Mouse (Mus musculus): ENCODE data around the gene Snx29.
"Not testable (repeated sequence)": the region's sequence is repeated elsewhere in the genome, so short reads cannot be mapped to it uniquely, and the experiment has no call there.

Snx29 gene

DNA sequence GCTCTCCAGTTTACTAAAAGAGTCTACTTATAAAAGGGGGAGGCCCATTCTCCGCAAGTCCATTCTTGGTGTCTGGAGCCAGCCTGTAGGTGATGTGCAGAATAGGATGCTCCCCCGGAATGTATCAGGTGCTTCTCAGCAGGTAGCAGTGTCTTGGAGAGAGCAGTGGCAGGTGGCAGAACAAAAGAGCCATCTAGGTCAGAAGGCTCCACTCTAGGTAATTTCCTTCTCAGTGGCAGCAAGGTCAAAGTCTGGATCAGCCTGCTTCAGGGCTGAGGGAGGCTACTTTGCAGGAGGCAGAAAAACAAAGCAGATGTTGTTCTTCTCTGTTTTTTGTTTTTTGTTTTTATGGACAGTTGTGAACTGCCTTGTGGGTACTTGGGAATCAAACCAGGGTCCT lies 37.9 kb downstream of the Snx29 start:
- DNase-seq (ENCODE audit: low read depth): not testable (repeated sequence)

DNA sequence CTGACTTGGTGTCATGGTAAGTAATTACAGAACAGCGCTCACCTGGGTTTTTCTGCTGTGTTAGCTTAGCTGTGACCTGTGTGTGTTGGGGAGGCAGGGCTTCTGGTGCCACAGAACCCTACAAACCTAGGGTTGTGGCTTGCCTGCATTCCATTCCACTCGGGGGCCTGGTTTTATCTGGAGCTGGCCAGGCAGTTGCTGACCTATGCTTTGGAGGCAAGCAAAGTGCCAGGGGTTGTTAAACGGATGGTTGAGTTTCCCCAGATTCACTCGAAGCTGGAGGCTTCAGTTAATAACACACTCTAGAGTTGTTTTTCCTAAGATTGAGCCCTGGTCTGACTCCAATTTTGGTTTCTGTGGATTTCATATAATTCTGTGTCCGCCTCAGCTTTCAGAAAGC lies 42.9 kb downstream of the Snx29 start:
- peak; percentile 15 for DNase-seq (ENCODE audit: low read depth)

DNA sequence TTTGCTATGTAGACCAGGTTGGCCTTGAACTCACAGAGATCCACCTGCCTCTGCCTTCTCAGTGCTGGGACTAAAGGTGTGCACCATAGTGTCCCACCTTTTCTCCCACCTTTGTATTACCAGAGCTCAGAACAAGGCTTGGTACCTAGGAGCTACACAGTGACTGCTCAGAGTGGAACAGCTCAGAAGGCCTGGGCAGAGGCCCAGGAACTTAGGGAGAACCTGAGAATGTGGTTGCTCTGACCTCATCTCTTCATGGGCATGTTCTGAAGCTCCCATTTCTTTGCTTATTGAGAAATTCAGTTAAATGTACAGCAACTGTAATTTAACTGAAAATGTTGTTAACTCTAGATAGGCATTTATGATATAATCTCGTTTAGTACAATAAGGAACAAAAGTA lies 44.1 kb downstream of the Snx29 start:
- no peak for DNase-seq (ENCODE audit: low read depth)

DNA sequence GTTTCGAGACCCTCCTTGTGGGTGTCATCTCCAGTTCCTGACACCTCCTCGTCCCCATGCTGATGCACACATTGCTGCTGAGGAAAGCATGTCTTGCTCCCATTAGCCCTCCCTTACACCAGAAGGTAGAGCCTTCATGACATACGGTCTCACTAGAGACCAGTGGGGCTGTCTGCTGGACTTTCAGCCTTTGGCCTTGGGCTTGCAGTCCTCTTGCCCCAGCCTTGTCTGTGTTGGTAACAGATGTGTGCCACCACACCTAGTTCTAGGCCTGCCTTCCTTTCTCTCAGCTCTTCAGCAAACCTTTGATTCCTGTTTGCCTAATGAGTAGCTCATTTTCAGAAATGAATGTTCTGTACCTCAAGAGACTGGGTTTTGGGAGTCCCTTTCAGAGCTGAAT lies 45.7 kb downstream of the Snx29 start:
- DNase-seq (ENCODE audit: low read depth): no peak

DNA sequence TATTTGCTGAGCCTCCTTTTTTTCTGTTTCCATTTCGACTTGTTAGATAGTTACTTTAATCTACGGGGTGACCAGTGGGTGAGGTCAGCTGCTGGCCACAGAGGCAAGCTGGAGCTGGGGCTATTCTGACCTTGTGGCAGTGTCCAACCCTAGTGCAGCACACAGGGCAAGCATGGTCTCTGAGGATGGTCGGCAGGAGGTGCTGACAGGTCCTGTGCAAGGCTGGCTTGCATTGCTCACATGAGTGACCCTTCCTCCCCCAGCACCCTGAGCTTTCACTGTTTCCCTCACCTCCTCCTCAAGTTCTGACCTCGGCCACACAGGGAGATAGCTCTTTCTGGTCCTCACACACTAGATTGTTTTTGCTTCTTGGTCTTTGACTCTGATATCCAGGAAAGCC lies 46.5 kb downstream of the Snx29 start:
- DNase-seq (ENCODE audit: low read depth): no peak

DNA sequence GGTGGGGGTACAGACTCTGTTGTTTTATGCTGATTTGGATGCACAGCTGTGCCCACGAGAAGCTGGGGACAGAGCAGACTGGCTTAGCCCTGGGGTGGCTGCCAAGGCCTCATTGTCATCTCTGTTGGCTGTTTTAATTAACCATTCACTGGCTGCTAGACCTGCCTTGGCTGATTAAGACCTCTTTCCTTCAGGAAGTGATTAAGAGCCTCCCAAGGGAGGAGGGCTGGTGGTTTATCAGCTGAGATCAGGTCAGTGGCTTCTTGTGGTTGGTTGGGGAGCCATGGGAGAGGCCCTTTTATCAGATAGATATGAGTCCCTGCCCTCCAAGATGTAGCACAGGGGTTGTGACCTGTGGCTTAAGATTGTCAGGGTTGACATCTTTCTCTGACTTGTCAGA lies 46.9 kb downstream of the Snx29 start:
- DNase-seq (ENCODE audit: low read depth): no peak

DNA sequence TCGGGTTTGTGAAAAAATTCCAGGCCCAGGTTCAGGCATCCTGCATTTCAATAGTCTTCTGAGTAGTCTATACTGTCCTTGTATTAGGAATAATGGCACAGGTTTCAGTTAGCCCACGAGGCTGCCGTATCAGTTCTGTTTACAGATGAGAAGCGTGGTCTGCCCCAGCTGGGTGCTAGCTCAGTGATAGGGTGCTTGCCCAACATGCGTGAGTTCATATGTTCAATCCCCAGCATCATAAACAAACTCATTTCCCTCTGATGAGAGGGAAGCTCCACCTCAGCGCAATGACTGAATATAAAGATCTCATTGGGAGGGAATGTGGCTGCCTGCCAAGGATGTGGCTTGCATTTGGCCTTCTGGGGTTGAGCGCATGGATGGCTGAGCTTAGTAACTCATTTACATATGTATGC lies 47.4 kb downstream of the Snx29 start:
- no peak for DNase-seq (ENCODE audit: low read depth)

DNA sequence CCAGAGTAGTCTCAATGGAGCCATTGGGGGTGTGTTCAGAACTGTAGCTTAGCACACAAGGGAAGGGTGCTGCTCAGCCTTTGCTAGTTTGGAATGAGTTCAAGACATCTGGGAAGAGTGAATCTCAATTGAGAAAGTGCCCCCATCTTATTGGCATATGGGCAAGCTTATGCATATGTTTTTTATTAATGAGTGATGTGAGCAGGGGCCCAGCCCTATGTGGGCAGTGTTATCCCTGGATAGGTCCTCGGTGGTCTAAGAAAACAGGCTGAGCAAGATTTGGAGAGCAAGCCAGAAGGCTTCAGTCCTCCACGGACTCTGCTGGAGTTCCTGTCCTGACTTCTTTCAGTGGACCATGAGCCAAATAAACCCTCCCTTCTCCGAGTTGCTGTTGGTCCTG lies 56.6 kb downstream of the Snx29 start:
- DNase-seq (ENCODE audit: low read depth): no peak

DNA sequence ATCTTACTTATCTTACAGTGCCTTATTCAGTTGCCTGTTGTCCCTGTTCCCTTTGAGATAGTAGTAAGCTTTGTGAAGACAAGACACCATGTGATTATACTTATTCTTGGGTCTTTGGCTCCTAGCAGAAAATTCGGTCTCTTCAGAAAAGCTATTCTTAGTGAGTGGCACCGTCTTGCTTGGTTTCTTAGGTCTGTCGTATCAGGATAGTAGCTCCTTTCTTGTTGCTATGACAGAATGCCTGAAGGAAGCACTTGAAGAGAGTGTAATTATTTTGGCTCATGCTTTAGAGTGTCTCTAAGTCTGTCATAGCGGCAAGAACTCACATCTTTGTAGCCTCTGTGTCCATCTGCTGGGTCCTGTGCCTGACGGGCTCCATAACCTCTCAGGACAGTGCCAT lies 57.3 kb downstream of the Snx29 start:
- DNase-seq (ENCODE audit: low read depth): no peak

DNA sequence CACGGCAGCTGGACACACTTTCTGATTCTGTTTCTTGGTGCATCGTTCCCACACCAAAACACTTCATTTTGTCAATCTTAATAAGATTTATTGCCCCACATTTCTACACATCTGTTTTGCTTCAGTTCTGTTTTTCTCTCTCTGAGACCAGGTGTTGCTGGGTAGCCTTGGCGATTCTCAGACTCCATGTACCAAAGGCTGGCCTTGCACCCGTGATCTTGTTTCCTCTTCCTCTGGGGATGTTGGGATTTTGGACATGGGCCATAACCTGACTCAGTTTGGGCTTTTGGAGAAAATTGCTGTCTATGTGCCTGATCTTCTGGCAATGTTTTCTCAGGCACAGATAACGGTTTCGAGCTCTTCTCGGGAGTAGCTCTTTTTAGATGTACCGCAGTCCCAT lies 58.2 kb downstream of the Snx29 start:
- no peak for DNase-seq (ENCODE audit: low read depth)

DNA sequence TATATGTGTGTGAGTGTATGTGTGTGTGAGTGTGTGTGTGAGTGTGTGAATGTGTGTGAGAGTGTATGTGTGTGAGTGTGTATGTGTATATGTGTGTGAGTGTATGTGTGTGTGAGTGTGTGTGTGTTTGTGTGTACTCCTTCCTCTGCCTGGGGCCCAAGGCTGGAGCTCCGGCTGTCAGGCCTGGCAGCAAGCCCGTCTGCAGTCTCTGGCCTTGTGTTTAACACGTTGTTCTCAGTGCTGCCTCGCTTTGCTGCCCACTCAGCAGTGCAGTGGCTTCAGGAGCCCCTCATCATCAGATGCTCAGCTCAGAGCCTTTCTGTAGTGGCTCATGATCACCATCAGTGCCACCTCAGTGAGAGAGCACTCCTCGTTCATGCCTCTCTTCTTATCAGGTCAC lies 61.7 kb downstream of the Snx29 start:
- no peak for DNase-seq (ENCODE audit: low read depth)

DNA sequence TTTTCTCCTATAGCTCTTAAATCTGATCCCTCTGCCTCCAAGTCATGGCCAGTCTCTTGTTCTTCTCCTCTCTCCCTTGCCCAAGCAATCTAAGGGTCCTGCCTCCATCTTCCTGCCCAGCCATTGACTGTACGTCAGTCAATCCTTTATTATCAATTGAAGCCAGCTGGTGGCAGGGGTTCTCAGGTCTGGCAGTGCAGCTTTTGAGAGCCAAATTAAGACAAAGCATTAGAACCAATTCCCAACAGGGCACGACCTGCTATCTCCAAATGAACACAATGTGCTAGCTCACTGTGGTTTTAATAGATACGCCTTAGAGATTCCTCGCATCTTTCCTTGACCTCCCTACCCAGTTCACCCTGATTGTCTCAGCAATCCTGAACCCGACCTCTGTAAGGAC lies 62.4 kb downstream of the Snx29 start:
- DNase-seq (ENCODE audit: low read depth): no peak

DNA sequence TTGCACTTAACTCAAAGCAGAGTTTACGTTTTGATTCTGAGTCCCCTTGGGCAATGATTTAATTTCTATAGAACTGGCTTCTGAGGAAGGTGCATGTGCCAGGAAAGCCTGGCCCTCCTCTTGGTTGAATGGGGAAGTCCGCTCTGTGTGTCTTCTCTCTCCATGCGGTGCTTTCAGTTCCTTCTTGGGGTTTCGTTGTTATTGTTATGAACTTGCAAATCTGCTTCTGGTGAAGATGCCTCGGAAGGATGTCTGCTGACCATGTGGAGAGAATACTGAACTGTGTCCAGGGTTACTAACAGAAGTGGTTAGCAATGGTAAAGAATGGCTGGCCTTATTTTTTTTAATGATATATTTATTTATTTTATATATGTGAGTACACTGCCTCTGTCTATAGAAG lies 63.1 kb downstream of the Snx29 start:
- DNase-seq (ENCODE audit: low read depth): no peak

DNA sequence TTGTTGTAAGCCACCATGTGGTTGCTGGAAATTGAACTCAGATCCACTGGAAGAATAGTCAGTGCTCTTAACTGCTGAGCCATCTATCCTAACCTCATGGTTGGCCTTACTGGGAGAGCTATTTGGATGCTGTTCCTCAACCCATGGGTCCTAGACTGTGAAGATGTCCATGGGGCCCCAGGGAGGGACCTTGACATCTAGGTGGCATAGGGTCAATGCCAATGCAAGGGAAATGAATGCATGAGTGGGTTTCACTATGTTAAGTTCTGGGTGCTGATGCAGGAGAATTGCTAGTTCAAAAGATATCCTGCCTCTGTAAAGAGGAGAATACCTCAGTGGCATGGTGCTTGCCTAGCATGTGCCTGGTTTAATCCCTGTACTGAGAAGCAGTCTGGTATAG lies 63.5 kb downstream of the Snx29 start:
- no peak for DNase-seq (ENCODE audit: low read depth)

DNA sequence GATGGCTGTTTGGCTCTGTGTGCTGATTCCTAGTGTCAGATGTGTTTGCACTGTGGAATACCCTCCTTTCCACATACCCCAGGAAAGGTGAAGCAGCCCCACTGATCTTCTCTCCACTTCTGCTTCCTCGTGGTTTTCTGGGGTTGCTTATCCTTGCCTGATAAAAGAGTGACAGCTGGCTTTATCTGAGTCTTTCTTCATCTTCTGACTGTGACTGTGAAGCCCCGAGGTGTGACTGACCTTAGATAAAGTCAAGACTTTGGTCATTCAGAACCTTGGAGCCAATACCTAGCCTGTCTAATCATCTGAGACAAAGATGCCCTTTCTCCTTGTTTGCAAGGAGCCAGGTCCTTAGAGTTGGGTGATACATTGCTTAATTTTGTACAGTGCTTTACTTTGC lies 65.4 kb downstream of the Snx29 start:
- DNase-seq (ENCODE audit: low read depth): no peak

DNA sequence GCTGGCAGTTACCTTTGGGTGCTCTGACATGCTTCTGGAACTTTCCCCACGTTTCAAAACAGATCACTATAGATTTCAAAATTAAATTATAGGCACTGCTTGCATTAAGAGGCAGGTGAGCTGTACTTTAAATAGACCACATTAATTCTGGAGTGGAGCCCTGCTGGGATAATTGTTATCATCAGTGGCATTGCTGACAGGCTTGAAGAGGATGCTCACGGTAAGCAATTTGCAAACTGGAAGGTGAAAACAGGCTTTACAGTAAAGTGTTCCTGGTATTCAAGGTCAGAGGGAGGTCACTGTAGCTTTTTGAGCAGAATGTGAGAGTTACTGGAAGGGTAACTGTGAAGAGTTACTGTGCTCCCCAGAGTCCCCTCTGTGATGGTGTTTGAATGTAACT lies 66.6 kb downstream of the Snx29 start:
- DNase-seq (ENCODE audit: low read depth): no peak

DNA sequence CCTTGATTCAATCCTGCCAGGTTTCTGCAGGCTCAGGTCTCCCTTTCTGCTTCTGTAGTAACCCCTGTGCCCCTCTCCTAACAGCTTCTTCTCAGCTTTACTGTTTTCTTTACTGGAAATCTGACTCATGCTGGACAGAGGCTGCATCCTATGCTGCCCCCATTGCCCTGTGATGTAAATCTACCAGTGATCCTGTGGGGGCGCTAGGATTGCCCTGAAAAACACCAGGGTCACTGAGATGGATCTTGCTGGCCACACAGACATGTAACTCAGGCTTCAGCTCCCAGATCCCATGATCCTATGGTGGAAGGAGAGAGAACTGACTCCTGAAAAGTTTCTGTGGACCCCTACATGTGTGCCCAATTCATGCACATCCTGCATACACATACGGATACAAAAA lies 73.9 kb downstream of the Snx29 start:
- DNase-seq (ENCODE audit: low read depth): no peak

DNA sequence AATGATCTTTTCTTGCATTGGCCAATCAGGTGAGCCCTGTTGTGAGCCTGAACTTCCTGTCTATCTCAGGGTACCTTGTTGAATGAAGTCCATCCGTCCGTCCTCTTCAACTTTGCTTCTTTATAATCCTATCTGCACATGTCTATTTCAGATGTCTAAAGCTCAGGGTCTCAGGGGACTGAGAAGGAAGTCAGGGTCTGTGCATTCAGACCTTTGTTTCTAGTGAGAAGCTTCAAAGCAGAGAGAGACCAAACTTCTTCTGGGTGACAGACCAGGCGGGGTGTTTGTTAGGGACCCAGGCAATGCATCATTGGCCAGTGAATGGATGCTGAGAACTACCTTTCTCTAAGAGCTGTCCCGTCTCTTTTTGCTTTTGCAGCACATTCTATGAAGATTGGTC lies 76.7 kb downstream of the Snx29 start:
- no peak for DNase-seq (ENCODE audit: low read depth)

DNA sequence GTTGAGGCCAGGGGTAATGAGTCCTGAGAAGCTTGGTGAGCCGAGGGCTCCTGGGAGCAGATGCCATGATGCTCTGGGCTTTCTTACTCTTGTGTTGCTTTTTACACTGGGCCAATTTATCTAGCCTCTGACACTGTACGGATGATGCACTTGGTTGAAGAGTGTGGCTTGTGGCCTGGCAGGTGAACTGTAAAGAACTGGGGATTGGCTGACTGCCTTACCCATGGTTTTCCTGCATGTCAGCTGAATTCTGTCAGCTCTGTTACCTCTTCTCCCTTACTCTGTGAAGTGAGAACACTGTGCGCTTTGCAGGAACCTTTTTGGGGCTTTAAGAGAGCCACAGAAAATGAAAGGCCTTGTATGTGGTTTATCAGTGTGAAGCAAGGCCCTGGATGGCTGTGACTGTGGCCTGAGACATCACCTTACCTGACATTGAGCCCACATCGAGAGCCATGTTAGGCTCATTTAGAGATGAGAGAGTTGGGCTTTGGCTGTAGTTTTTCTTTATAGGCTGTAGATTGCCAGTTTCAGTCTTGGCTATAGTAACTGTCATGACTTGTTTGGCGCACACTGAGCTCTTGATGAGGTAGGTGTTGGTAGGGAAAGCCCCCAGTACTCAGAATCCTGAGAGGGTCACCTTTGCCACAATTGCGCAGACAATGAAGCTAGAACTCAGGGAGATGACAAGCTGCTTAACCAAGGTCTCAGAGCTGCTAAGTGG lies 77.3 kb downstream of the Snx29 start:
- no peak for DNase-seq (ENCODE audit: low read depth)

DNA sequence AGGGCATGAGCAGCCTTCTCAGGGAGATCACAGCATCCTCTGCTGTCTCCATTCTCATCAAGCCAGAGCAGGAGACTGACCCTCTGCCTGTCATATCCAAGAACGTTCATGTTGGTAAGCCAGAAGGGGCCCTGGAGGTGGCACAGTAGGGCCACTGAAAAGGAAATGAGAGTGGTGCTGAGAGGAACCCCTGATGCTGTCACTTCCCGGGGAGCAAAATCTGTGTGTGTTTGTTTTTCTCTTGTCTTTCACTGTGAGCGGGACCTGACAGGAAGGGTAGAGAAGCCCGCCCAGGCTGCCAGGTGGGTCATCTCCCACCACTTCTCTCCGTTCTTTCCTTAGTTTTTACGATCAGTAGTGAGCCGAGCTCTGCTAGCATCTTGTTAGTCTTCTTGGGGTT lies 78.2 kb downstream of the Snx29 start:
- DNase-seq (ENCODE audit: low read depth): no peak

DNA sequence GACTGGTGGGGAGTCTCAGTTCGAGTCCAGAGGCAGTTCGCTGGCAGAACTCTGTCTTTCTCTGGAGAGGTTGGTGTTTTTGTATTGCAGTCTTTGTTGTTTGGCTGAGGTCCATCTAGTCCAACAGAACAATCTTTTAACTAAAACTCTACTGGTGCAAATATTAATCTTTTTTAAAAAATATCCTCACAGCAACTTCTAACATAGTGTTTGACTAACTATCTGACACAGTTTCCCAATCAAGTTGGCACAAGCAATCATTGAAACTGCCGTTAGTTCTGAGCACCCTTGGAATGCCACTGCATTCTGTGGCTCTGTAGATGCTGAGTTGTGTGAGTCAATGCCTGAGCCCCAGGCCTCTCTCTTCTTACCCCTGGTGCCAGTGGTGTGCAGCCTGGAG lies 82.5 kb downstream of the Snx29 start:
- DNase-seq (ENCODE audit: low read depth): no peak

DNA sequence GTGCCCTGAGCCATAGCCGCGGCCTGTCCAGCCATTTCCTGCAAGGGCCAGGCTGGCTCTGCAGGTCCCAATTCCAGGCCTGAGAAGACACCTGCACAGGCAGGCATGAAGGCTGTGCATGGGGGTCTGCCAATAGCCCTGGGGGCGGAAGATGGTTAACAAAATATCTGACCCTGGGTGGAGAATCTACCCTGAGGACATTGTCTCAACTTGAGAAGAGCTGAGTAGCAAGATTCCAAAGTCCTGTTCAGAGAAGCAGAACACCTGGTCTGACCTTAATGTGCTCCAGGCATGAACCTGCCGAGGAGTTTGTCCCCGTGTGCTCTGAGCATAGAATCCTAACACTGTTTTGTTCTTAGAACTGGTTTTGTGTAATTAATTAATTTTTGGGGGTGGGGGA lies 83.5 kb downstream of the Snx29 start:
- no peak for DNase-seq (ENCODE audit: low read depth)

DNA sequence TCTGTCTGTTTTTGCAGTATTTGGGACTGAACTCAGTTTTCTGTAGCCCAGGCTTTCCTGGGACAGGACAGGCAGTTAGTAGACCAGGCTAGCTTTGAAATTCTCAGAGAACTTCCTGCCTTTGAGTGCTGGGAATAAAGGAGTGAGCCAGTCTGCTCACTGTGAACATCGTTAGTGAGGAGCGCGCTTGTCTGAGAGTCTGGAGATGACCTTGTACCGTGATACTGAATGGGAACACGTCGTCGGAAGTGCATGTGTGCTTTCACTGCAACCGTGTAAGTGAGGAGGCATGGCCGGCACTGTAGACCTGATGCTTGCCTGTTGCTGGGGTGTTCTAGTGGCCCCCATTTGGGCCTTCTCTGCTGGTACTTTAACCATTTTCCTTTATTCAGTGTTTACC lies 83.9 kb downstream of the Snx29 start:
- no peak for DNase-seq (ENCODE audit: low read depth)

DNA sequence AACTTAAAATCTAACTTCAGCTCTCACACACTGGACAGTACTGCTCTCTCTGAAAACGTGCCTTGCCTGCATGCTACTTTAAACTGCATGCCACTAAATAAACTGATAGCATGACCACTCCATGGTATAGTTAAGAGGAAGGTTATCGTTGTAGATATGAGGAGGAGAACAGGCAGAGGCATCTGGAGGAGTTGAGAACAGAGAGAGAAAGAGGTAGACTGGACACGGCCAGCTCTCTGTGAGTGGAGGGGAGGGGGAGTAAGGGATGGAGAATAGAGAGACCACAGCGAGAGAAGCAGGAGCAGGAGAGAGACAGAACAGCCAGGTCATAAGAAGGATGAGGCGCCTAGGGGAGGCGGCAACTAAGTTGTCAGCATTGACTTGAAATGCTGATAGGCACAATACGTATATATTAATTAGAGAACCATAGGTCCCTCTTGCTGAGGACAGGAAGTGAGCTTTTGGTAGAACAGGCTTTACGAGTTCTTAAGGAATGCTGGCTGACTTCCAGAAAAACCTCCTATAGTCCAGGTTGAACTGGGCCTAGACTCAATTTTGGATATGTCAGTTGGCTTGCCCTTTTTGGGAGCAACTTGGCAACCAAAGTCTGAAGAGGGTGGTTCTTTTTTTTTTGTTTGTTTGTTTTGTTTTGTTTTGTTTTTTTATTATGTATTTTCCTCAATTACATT lies 85.4 kb downstream of the Snx29 start:
- DNase-seq (ENCODE audit: low read depth): no peak

All from fibroblast of lung, adult 2 months (primary cell).